Mouse (Mus musculus) kidney, postnatal 0 days (tissue): ENCODE data around the gene Wasf1. TPM values are rescaled to one million over a fixed set of nuclear protein-coding genes. Genes with fewer than 3 reads are reported as not detected.

Experiments used
- ATAC-seq: fragments of 200-750 bp; cut with Nextera tagmentation; replicated peaks from 2 replicates; pipeline ENCODE4 v1.8.0; 2017; ENCODE audit warnings: low read depth, moderate number of reproducible peaks, moderate TSS enrichment, moderate library complexity; ENCODE audit not compliant: low FRiP score
- DNase-seq: peaks from one replicate; pipeline ENCODE4 v3.0.0-alpha.2; 2016; ENCODE audit warnings: low spot score
- H3K27ac ChIP-seq: fragments of 300-500 bp; sonication (generic); 2 replicates; pipeline ENCODE4 v1.5.1; 2014; ENCODE audit warnings: mild to moderate bottlenecking
- H3K27me3 ChIP-seq: fragments of 300-500 bp; sonication (generic); 2 replicates; pipeline ENCODE4 v1.6.1; 2014; ENCODE audit warnings: low read length, mixed read lengths; ENCODE audit not compliant: insufficient read depth
- H3K36me3 ChIP-seq: fragments of 300-500 bp; sonication (generic); 2 replicates; pipeline ENCODE4 v1.6.1; 2014; ENCODE audit warnings: low read length, mixed read lengths; ENCODE audit not compliant: insufficient read depth
- H3K4me1 ChIP-seq: fragments of 300-500 bp; sonication (generic); replicated peaks from 2 replicates; pipeline ENCODE4 v1.6.1; 2014; ENCODE audit warnings: antibody characterized with exemption, low read length, mixed read lengths; ENCODE audit not compliant: insufficient read depth
- H3K4me2 ChIP-seq: fragments of 300-500 bp; sonication (generic); 2 replicates; pipeline ENCODE4 v1.6.1; 2014; ENCODE audit warnings: mild to moderate bottlenecking, low read length, moderate library complexity, mixed read lengths
- H3K4me3 ChIP-seq: fragments of 300-500 bp; sonication (generic); replicated peaks from 2 replicates; pipeline ENCODE4 v1.5.1; 2014; ENCODE audit warnings: low read depth, low read length
- H3K9ac ChIP-seq: fragments of 300-500 bp; sonication (generic); 2 replicates; pipeline ENCODE4 v1.6.1; 2014; ENCODE audit warnings: low read depth, low read length
- H3K9me3 ChIP-seq: fragments of 300-500 bp; sonication (generic); replicated peaks from 2 replicates; pipeline ENCODE4 v1.6.1; 2016; ENCODE audit warnings: low read length, inconsistent platforms, mixed read lengths
- CTCF ChIP-seq: IDR thresholded peaks from 2 replicates; pipeline ENCODE4 v1.5.1; 2016; ENCODE audit warnings: antibody characterized with exemption, low read depth, mild to moderate bottlenecking, moderate library complexity
- WGBS: fragments of 180-500 bp; shearing (Covaris S2); extraction: QIAGEN DNeasy Blood & Tissue Kit; methylation state at CpG from one replicate; pipeline ENCODE4 v1.1.7; 2014; 5-methylcytosine and 5-hydroxymethylcytosine counted together
- polyA plus RNA-seq: library from polyadenylated mRNA; unstranded; fragments of >200 nt; fragmentation: Nextera tagmentation; extraction: Ambion mirVana; gene quantifications from 2 replicates; pipeline ENCODE4 v1.2.1, GENCODE M21; 2015

The Wasf1 gene
- polyA plus RNA-seq, 1 experiment from 2014 or later: 13.2 TPM

DNA sequence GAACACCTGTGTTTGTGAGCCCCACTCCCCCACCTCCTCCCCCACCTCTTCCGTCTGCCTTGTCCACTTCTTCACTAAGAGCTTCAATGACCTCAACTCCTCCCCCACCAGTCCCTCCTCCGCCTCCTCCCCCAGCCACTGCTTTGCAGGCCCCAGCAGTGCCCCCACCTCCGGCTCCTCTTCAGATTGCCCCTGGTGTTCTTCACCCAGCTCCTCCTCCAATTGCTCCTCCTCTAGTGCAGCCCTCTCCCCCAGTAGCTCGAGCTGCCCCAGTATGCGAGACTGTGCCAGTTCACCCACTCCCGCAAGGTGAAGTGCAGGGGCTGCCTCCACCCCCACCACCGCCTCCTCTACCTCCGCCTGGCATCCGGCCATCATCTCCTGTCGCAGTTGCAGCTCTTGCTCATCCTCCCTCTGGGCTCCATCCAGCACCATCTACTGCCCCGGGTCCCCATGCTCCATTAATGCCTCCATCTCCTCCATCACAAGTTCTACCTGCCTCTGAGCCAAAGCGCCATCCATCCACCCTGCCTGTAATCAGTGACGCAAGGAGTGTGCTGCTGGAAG lies 53.0 kb downstream of the Wasf1 start:
- DNase-seq: no peak

DNA sequence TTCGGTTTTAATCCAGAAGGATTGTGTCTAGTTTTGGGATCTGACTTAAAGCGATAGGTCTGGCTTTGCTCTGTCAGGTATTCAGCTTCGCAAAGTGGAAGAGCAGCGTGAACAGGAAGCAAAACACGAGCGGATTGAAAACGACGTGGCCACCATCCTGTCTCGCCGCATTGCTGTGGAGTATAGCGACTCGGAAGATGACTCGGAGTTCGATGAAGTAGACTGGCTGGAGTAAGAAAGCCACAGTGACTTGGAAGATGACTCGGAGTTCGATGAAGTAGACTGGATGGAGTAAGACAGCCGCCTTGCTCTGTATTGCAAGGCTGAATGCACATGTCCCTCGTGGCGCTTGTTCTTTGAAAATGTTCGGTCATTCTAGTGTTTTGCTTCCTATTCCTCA lies 54.3 kb downstream of the Wasf1 start:
- H3K4me2 ChIP-seq: no peak overlapping the region
- no peak for TF ChIP-seq CTCF
- H3K4me3 ChIP-seq: no peak overlapping the region
- H3K9me3 ChIP-seq: no peaks in the 10 kb centered on the region
- H3K9ac ChIP-seq: no peak overlapping the region
- 93% methylated on average over 20 of the region's 20 CpGs for WGBS
- H3K27ac ChIP-seq: no peak overlapping the region
- H3K4me1 ChIP-seq: no peaks in the 10 kb centered on the region
- DNase-seq (no peak), ATAC-seq (no peak)
- H3K36me3 ChIP-seq: 0 out of 2 replicates have a peak, but pooled peaks cover 3% of the 10 kb centered on the region
- no peaks in the 10 kb centered on the region for H3K27me3 ChIP-seq

More for the DNA sequence above, 53.0 kb downstream of the Wasf1 start:
- Histone ChIP-seq H3K9ac (no peak overlapping the region), H3K9me3 (no peaks in the 10 kb centered on the region), H3K27ac (no peak overlapping the region), H3K27me3 (no peaks in the 10 kb centered on the region), H3K4me3 (no peak overlapping the region), H3K36me3 (0 out of 2 replicates have a peak, but pooled peaks cover 3% of the 10 kb centered on the region), H3K4me2 (no peak overlapping the region), H3K4me1 (no peaks in the 10 kb centered on the region)
- TF ChIP-seq CTCF: no peak
- 65% methylated on average over 13 of the region's 13 CpGs for WGBS
- ATAC-seq: peak; percentile 25; the same call in 1 of the 2 replicates

DNA sequence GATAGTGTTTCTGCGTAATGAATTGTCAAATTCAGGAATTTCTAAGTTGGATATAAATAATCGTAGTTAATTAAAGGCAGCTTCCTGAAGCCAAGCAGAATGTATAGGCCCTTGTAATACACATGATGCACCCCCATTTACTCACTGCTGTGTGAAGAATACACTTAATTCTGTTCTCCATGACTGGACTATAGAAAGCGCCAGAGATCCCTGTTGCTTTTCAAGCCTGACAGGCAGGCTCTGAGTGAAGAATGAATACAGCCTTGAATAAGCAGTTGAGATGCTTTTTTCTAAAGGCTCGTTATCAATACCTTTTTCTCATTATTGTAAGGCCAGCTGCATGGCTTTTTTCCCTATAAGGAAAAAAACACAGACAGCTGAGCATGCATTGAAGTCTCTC lies 59.4 kb downstream of the Wasf1 start:
- Histone ChIP-seq H3K9me3 (no peaks in the 10 kb centered on the region), H3K27me3 (no peaks in the 10 kb centered on the region), H3K36me3 (0 out of 2 replicates have a peak, but pooled peaks cover 3% of the 10 kb centered on the region), H3K27ac (no peak overlapping the region), H3K4me2 (no peak overlapping the region), H3K9ac (no peak overlapping the region), H3K4me3 (no peak overlapping the region), H3K4me1 (no peaks in the 10 kb centered on the region)
- no peak for TF ChIP-seq CTCF
- DNase-seq (no peak), ATAC-seq (no peak)
- WGBS: 83% methylated on average over 4 of the region's 4 CpGs

DNA sequence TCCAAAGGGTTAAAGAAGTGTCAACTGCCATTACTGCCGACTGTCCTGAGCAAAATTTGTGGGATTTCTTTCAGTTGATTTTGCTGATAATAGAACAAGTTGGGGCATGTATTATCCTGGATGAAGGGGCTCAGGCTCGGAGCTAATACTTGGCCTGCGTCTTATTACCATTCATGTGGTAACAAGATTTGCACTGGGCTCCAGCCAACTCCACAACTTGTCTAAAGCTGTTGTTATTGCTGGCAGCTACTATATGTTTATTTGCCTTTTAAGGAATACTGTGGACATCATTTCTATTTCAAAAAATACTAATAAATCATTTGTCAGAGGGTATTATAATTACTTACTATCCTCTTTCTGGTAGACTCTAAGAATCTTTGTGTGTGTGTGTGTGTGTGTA lies 66.9 kb downstream of the Wasf1 start:
- H3K27ac ChIP-seq: no peak overlapping the region
- H3K4me2 ChIP-seq: no peak overlapping the region
- WGBS: 47% methylated on average over 3 of the region's 3 CpGs
- no peak overlapping the region for H3K9ac ChIP-seq
- ATAC-seq (no peak), DNase-seq (peak; percentile 61)
- H3K4me3 ChIP-seq: no peak overlapping the region
- no peaks in the 10 kb centered on the region for H3K36me3 ChIP-seq
- H3K27me3 ChIP-seq: no peaks in the 10 kb centered on the region
- H3K9me3 ChIP-seq: no peaks in the 10 kb centered on the region
- no peak for TF ChIP-seq CTCF
- H3K4me1 ChIP-seq: no peaks in the 10 kb centered on the region

DNA sequence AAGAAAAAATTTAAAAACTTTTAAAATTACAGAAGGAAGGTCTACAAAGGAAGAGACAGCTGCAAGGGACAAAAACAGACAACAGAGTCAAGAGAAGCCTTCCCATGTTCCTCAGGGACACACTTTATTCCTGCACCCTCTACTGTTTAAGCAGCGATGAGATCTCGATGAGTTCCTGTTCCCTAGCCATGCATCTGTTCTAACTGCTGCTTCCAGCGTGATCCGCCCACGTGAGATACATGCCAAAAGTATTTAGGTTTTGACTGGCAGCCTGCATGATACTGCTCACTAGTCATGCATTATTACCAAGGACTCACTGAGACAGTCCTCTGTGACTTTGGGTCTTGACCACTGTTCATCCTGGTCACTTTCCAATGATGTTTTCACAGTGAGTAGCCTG lies 72.9 kb downstream of the Wasf1 start:
- Histone ChIP-seq H3K9me3 (no peaks in the 10 kb centered on the region), H3K4me2 (no peak overlapping the region), H3K27ac (no peak overlapping the region), H3K4me1 (no peaks in the 10 kb centered on the region), H3K4me3 (no peak overlapping the region), H3K36me3 (no peaks in the 10 kb centered on the region), H3K27me3 (no peaks in the 10 kb centered on the region), H3K9ac (no peak overlapping the region)
- DNase-seq: no peak
- TF ChIP-seq CTCF: no peak
- 90% methylated on average over 5 of the region's 5 CpGs for WGBS
- ATAC-seq: no peak

DNA sequence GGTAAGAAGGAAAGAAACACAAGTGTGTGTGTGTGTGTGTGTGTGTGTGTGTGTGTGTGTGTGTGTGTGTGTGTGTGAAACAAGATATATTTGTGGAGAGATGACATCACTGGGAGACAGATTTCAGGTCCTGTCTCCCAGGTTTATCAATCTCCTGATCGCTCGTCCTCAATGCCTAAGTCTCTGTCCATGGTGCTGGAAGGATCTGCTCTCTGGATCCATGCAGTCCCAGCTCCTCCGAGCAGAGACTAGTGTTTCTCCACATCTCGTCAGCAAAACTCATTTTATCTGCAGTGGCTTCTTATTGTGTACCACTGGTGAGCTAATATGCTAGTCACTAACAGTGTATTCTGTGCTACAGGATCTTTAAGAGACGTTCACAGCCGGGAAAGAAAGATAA lies 78.1 kb downstream of the Wasf1 start:
- Histone ChIP-seq H3K27me3 (no peaks in the 10 kb centered on the region), H3K4me3 (no peak overlapping the region), H3K4me1 (no peaks in the 10 kb centered on the region), H3K27ac (no peak overlapping the region), H3K9ac (no peak overlapping the region), H3K9me3 (no peaks in the 10 kb centered on the region), H3K36me3 (no peaks in the 10 kb centered on the region), H3K4me2 (no peak overlapping the region)
- WGBS: 35% methylated on average over 6 of the region's 6 CpGs
- ATAC-seq (no peak), DNase-seq (peak; percentile 58)
- no peak for TF ChIP-seq CTCF

DNA sequence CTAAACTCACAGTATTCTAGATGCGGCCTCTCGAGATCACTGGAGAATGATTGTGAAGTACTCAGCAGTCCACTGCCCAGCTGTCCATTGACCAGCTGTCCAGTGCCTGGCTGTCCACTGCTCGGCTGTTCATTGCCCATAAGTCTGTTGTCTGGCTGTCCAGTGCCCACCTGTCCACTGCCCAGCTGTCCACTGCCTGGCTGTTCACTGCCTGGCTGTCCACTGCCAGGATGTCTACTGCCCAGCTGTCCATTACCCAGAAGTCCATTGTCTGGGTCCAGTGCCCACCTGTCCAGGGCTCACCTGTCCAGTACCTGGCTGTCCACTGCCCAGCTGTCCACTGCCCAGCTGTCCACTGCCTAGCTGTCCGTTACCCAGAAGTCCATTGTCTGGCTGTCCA lies 78.7 kb downstream of the Wasf1 start:
- ATAC-seq (no peak), DNase-seq (no peak)
- H3K4me1 ChIP-seq: no peaks in the 10 kb centered on the region
- H3K36me3 ChIP-seq: no peaks in the 10 kb centered on the region
- TF ChIP-seq CTCF: no peak
- no peak overlapping the region for H3K4me3 ChIP-seq
- H3K4me2 ChIP-seq: no peak overlapping the region
- H3K27ac ChIP-seq: no peak overlapping the region
- no peak overlapping the region for H3K9ac ChIP-seq
- H3K9me3 ChIP-seq: no peaks in the 10 kb centered on the region
- WGBS: 93% methylated on average over 4 of the region's 4 CpGs
- H3K27me3 ChIP-seq: no peaks in the 10 kb centered on the region
